Mouse (Mus musculus) intestine, embryonic 15.5 days (tissue): ENCODE results near the gene Elovl3. TPM values are rescaled to one million over a fixed set of nuclear protein-coding genes. Genes with fewer than 3 reads are reported as not detected.

ENCODE experiments used
- ATAC-seq: fragments of 200-750 bp; cut with Nextera tagmentation; 2 replicates; pipeline ENCODE4 v1.8.0; 2017; ENCODE audit warnings: moderate TSS enrichment, moderate library complexity
- H3K27ac ChIP-seq: fragments of 300-500 bp; sonication (generic); 2 replicates; pipeline ENCODE4 v1.5.1; 2015; ENCODE audit warnings: mild to moderate bottlenecking, inconsistent platforms
- H3K27me3 ChIP-seq: fragments of 300-500 bp; sonication (generic); replicated peaks from 2 replicates; pipeline ENCODE4 v1.6.1; 2015; ENCODE audit warnings: inconsistent platforms
- H3K36me3 ChIP-seq: fragments of 300-500 bp; sonication (generic); 2 replicates; pipeline ENCODE4 v1.6.1; 2015; ENCODE audit warnings: inconsistent platforms
- H3K4me1 ChIP-seq: fragments of 300-500 bp; sonication (generic); replicated peaks from 2 replicates; pipeline ENCODE4 v1.6.1; 2015; ENCODE audit warnings: inconsistent platforms
- H3K4me2 ChIP-seq: fragments of 300-500 bp; sonication (generic); replicated peaks from 2 replicates; pipeline ENCODE4 v1.6.1; 2015; ENCODE audit warnings: mild to moderate bottlenecking, inconsistent platforms
- H3K4me3 ChIP-seq: fragments of 300-500 bp; sonication (generic); replicated peaks from 2 replicates; pipeline ENCODE4 v1.5.1; 2015; ENCODE audit warnings: inconsistent platforms
- H3K9ac ChIP-seq: fragments of 300-500 bp; sonication (generic); 2 replicates; pipeline ENCODE4 v1.6.1; 2015; ENCODE audit warnings: inconsistent platforms
- H3K9me3 ChIP-seq: fragments of 300-500 bp; sonication (generic); 2 replicates; pipeline ENCODE4 v1.6.1; 2016; ENCODE audit warnings: inconsistent platforms
- WGBS: fragments of 180-500 bp; shearing (Covaris S2); methylation state at CpG from one replicate; pipeline ENCODE4 v1.1.7; 2015; 5-methylcytosine and 5-hydroxymethylcytosine counted together
- polyA plus RNA-seq: library from polyadenylated mRNA; unstranded; fragments of >200 nt; fragmentation: Nextera tagmentation; extraction: Ambion mirVana; gene quantifications from 2 replicates; pipeline ENCODE4 v1.2.1, GENCODE M21; 2015

The Elovl3 gene
- polyA plus RNA-seq, result not detected in 2 replicates

DNA sequence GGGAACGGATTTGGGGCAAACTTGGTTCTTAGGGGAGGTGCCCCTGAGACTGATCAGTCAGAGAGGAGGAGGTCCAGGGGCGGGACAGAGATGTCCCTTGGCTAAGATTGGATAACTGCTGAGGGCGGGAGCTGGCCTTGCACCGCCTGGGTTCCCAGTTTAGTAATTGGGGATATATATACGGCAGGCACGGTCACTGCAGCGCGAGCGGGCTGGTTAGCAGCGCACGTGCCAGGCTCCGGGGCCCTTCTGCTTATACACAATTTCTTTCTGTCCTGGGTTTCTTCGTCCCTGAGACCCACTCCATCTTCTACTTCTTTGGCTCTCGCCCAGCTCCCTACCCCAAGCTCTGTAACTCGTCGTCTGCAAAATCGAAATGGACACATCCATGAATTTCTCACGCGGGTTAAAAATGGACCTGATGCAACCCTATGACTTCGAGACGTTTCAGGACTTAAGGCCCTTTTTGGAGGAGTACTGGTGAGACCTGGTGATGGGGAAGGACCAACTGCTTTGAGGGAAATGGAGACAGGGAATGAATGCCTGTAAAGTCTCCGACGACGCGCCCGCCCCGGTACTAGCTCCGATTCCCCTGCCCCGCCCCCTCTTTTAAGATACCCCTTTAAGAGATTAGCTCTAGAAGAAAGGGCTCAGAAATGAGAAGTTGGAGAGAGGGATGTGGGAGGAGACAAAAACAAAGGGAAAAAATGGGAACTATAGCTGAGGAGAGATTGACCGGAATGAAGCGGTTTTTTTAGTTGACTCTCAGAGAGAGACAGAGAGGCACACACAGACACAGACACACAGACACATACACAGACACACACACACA lies at the start of gene Elovl3:
TSS of gene Elovl3 (plus strand) at position 204 of the 832 bp plus-strand sequence.
- Histone ChIP-seq H3K27ac (no peak within 1 kb of the TSS), H3K9me3 (no peaks in the 10 kb centered on the region), H3K4me2 (peak within 1 kb of the TSS; percentile 59), H3K4me1 (peaks cover 21% of the 10 kb centered on the region), H3K9ac (no peak within 1 kb of the TSS), H3K36me3 (no peaks in the 10 kb centered on the region), H3K4me3 (peak within 1 kb of the TSS; percentile 25), H3K27me3 (peaks cover 54% of the 10 kb centered on the region)
- ATAC-seq, result 0 out of 2 replicates have a peak, but pooled peaks have one; percentile 62
- 4% methylated on average over 31 of the region's 31 CpGs for WGBS

GRCm38 (mm10) chr19:46085185-46085584 lies 46.5 kb upstream of the Elovl3 start:
- no peak overlapping the region for H3K4me3 ChIP-seq
- H3K4me2 ChIP-seq, result no peak overlapping the region
- WGBS, result 95% methylated on average over 8 of the region's 8 CpGs
- no peak overlapping the region for H3K27ac ChIP-seq
- H3K9me3 ChIP-seq, result no peaks in the 10 kb centered on the region
- no peaks in the 10 kb centered on the region for H3K4me1 ChIP-seq
- H3K27me3 ChIP-seq, result no peaks in the 10 kb centered on the region
- peaks cover 48% of the 10 kb centered on the region for H3K36me3 ChIP-seq
- H3K9ac ChIP-seq, result no peak overlapping the region
- ATAC-seq, result no peak

- no peaks in the 10 kb centered on the region for H3K9me3 ChIP-seq
- no peak overlapping the region for H3K9ac ChIP-seq
- peaks cover 40% of the 10 kb centered on the region for H3K36me3 ChIP-seq
- H3K4me2 ChIP-seq, result no peak overlapping the region
- no peak for ATAC-seq
- H3K4me1 ChIP-seq, result no peaks in the 10 kb centered on the region
- H3K27me3 ChIP-seq, result no peaks in the 10 kb centered on the region
- H3K4me3 ChIP-seq, result no peak overlapping the region
- 57% methylated on average over 3 of the region's 3 CpGs for WGBS
- H3K27ac ChIP-seq, result no peak overlapping the region
Observed at GRCm38 (mm10) chr19:46086337-46086736, 45.4 kb upstream of the Elovl3 start.

GRCm38 (mm10) chr19:46087871-46088270 lies 43.8 kb upstream of the Elovl3 start:
- no peak overlapping the region for H3K4me2 ChIP-seq
- no peak for ATAC-seq
- H3K4me3 ChIP-seq, result no peak overlapping the region
- H3K9me3 ChIP-seq, result no peaks in the 10 kb centered on the region
- no peak overlapping the region for H3K9ac ChIP-seq
- 75% methylated on average over 7 of the region's 7 CpGs for WGBS
- peaks cover 24% of the 10 kb centered on the region for H3K36me3 ChIP-seq
- no peaks in the 10 kb centered on the region for H3K27me3 ChIP-seq
- no peaks in the 10 kb centered on the region for H3K4me1 ChIP-seq
- no peak overlapping the region for H3K27ac ChIP-seq

DNA sequence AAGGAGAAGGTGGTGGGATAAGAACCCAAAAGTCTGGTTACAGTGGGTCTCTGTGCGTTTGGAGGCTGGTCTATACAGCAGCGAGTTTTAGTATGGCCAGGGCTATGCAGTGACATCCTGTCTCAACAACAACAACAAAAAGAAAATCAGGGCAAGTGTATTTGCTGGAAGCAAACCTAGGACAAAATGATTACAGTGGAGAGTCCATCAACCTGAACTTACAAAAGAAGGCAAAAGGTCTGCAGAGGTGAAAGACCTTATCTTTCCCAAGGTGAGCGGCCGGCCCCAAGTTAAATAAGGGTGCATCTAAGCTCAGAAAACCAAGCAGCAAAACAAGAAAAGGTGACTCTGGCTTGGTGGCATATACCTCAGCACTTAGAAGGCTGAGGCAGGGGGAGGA lies 40.1 kb upstream of the Elovl3 start:
- no peak for ATAC-seq
- H3K9ac ChIP-seq, result no peak overlapping the region
- no peak overlapping the region for H3K4me3 ChIP-seq
- H3K27me3 ChIP-seq, result no peaks in the 10 kb centered on the region
- no peak overlapping the region for H3K4me2 ChIP-seq
- no peak overlapping the region for H3K27ac ChIP-seq
- WGBS, result 80% methylated on average over 4 of the region's 4 CpGs
- H3K36me3 ChIP-seq, result no peaks in the 10 kb centered on the region
- no peaks in the 10 kb centered on the region for H3K4me1 ChIP-seq
- no peaks in the 10 kb centered on the region for H3K9me3 ChIP-seq

- no peak overlapping the region for H3K27ac ChIP-seq
- no peaks in the 10 kb centered on the region for H3K9me3 ChIP-seq
- no peak overlapping the region for H3K4me2 ChIP-seq
- no peaks in the 10 kb centered on the region for H3K36me3 ChIP-seq
- no peak for ATAC-seq
- H3K4me1 ChIP-seq, result no peaks in the 10 kb centered on the region
- H3K4me3 ChIP-seq, result no peak overlapping the region
- 91% methylated on average over 2 of the region's 2 CpGs for WGBS
- H3K27me3 ChIP-seq, result no peaks in the 10 kb centered on the region
- H3K9ac ChIP-seq, result no peak overlapping the region
Observed at GRCm38 (mm10) chr19:46094144-46094543, 37.6 kb upstream of the Elovl3 start.

- Histone ChIP-seq H3K4me1 (no peaks in the 10 kb centered on the region), H3K27ac (no peak overlapping the region), H3K9ac (no peak overlapping the region), H3K27me3 (no peaks in the 10 kb centered on the region), H3K36me3 (no peaks in the 10 kb centered on the region), H3K9me3 (no peaks in the 10 kb centered on the region), H3K4me2 (no peak overlapping the region), H3K4me3 (no peak overlapping the region)
- WGBS, result 82% methylated on average over 3 of the region's 4 CpGs
- ATAC-seq, result no peak
Observed at GRCm38 (mm10) chr19:46095291-46095690, 36.4 kb upstream of the Elovl3 start.

GRCm38 (mm10) chr19:46096396-46096795 lies 35.3 kb upstream of the Elovl3 start:
- no peak for ATAC-seq
- H3K9me3 ChIP-seq, result no peaks in the 10 kb centered on the region
- WGBS, result 86% methylated on average over 5 of the region's 5 CpGs
- H3K4me1 ChIP-seq, result no peaks in the 10 kb centered on the region
- no peaks in the 10 kb centered on the region for H3K27me3 ChIP-seq
- H3K27ac ChIP-seq, result no peak overlapping the region
- H3K36me3 ChIP-seq, result no peaks in the 10 kb centered on the region
- no peak overlapping the region for H3K4me3 ChIP-seq
- no peak overlapping the region for H3K9ac ChIP-seq
- H3K4me2 ChIP-seq, result no peak overlapping the region

- Histone ChIP-seq H3K9me3 (no peaks in the 10 kb centered on the region), H3K4me2 (no peak overlapping the region), H3K36me3 (no peaks in the 10 kb centered on the region), H3K9ac (no peak overlapping the region), H3K27ac (no peak overlapping the region), H3K4me3 (no peak overlapping the region), H3K4me1 (no peaks in the 10 kb centered on the region), H3K27me3 (no peaks in the 10 kb centered on the region)
- 85% methylated on average over 3 of the region's 3 CpGs for WGBS
- ATAC-seq, result no peak
Observed at GRCm38 (mm10) chr19:46099561-46099960, 32.1 kb upstream of the Elovl3 start.

- H3K4me1 ChIP-seq, result no peaks in the 10 kb centered on the region
- H3K36me3 ChIP-seq, result no peaks in the 10 kb centered on the region
- H3K9ac ChIP-seq, result no peak overlapping the region
- H3K4me3 ChIP-seq, result no peak overlapping the region
- no peaks in the 10 kb centered on the region for H3K27me3 ChIP-seq
- H3K9me3 ChIP-seq, result no peaks in the 10 kb centered on the region
- WGBS, result 72% methylated on average over 6 of the region's 6 CpGs
- ATAC-seq, result no peak
- no peak overlapping the region for H3K4me2 ChIP-seq
- H3K27ac ChIP-seq, result no peak overlapping the region
Observed at GRCm38 (mm10) chr19:46103437-46104186, 28.1 kb upstream of the Elovl3 start.

GRCm38 (mm10) chr19:46104187-46104557 lies 27.5 kb upstream of the Elovl3 start:
- Histone ChIP-seq H3K9me3 (no peaks in the 10 kb centered on the region), H3K4me3 (no peak overlapping the region), H3K36me3 (no peaks in the 10 kb centered on the region), H3K9ac (no peak overlapping the region), H3K27ac (no peak overlapping the region), H3K27me3 (no peaks in the 10 kb centered on the region), H3K4me2 (no peak overlapping the region), H3K4me1 (no peaks in the 10 kb centered on the region)
- 70% methylated on average over 2 of the region's 2 CpGs for WGBS
- ATAC-seq, result no peak

DNA sequence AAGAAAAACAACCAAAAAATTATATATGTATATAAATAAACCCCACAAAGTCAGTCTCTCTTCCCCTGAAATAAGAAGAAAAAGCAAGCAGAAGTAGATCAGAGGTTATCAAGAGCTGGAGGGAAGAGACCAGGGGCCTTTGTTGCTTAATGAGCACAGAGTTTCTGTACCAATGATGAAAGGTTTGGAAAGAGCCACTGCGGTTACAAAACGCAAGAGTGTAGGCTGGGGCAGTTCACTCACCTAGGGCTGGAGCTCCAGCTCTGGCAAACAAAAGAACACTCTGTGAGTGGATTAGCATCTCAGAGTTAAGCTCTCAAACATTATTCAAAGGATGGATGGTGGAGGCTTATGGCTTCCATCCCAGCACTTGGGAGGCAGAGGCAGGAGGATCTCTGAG lies 21.5 kb upstream of the Elovl3 start:
- no peak overlapping the region for H3K27ac ChIP-seq
- no peaks in the 10 kb centered on the region for H3K36me3 ChIP-seq
- WGBS, result 83% methylated on average over 2 of the region's 2 CpGs
- no peaks in the 10 kb centered on the region for H3K4me1 ChIP-seq
- ATAC-seq, result no peak
- H3K4me3 ChIP-seq, result no peak overlapping the region
- no peak overlapping the region for H3K9ac ChIP-seq
- no peak overlapping the region for H3K4me2 ChIP-seq
- no peaks in the 10 kb centered on the region for H3K27me3 ChIP-seq
- H3K9me3 ChIP-seq, result no peaks in the 10 kb centered on the region
